22 mouse cellular contexts compared by ENCODE assay signal in genomic region chr12:71512915-71513612, GRCm38 (mm10).
DNase-seq lines count a peak whose midpoint lies in the region; ATAC-seq and TF ChIP-seq lines count a peak whose summit lies in the region.
"Had no signal": no experiment of that assay in that cellular context is flagged by ENCODE, and none has a peak within 500 bp of the region (broad histone marks: within the 10 kb centered on the region; RNA-seq: fewer than 3 reads in every experiment).

No protein-coding gene starts in this region.

- ATAC-seq in hindbrain, embryonic 13.5 days (ENCODE audit: low FRiP score) = no peak
- ATAC-seq in hindbrain, postnatal 0 days = no peak
- ATAC-seq in forebrain, postnatal 0 days = peak; percentile 56; the same call in 1 of the 2 replicates
- ATAC-seq: inflammation-experienced regulatory T-cells, adult 6 months had no signal

- H3K27me3 ChIP-seq in hindbrain, embryonic 13.5 days = no peaks in the 10 kb centered on the region
- H3K27me3 ChIP-seq in hindbrain, postnatal 0 days (ENCODE audit: insufficient read depth, low read length) = no peaks in the 10 kb centered on the region
- H3K27me3 ChIP-seq in forebrain, postnatal 0 days (ENCODE audit: insufficient read depth, low read length) = no peaks in the 10 kb centered on the region
- H3K27me3 ChIP-seq: heart, embryonic 15.5 days; limb, embryonic 15.5 days had no signal

- H3K4me1 ChIP-seq in hindbrain, embryonic 13.5 days (replicated peaks) = peaks cover 4% of the 10 kb centered on the region; the same call in 1 of the 2 replicates
- H3K4me1 ChIP-seq in hindbrain, postnatal 0 days (ENCODE audit: insufficient read depth, low read length) = 0 out of 2 replicates have a peak, but pooled peaks cover 5% of the 10 kb centered on the region
- no peaks in the 10 kb centered on the region for H3K4me1 ChIP-seq in forebrain, postnatal 0 days (ENCODE audit: insufficient read depth)
- H3K4me1 ChIP-seq: heart, embryonic 15.5 days had no signal

- no peaks in the 10 kb centered on the region for H3K36me3 ChIP-seq in hindbrain, embryonic 13.5 days
- H3K36me3 ChIP-seq in hindbrain, postnatal 0 days (ENCODE audit: insufficient read depth, low read length) = no peaks in the 10 kb centered on the region
- no peaks in the 10 kb centered on the region for H3K36me3 ChIP-seq in forebrain, postnatal 0 days (ENCODE audit: insufficient read depth)
- H3K36me3 ChIP-seq: heart, embryonic 15.5 days; limb, embryonic 15.5 days had no signal

- H3K27ac ChIP-seq in hindbrain, embryonic 13.5 days = peak overlapping the region; percentile 58; the same call in 1 of the 2 replicates
- H3K27ac ChIP-seq in hindbrain, postnatal 0 days = no peak overlapping the region
- no peak overlapping the region for H3K27ac ChIP-seq in forebrain, postnatal 0 days (ENCODE audit: low read depth, low read length)
- H3K27ac ChIP-seq: gastrocnemius, adult 2 months; heart, embryonic 15.5 days; limb, embryonic 15.5 days; liver, embryonic 14.5 days; stomach, postnatal 0 days had no signal

- peak; percentile 18 for DNase-seq in cerebellum, adult 11-12 months
- DNase-seq in cerebellum, postnatal 4 days (ENCODE audit: low spot score in 2 of 2) = no peak
- DNase-seq in hindbrain, postnatal 0 days (ENCODE audit: low spot score) = no peak
- DNase-seq in brain, adult 2 months (ENCODE audit: low read depth, low spot score) = peak; percentile 56
- no peak for DNase-seq in forebrain, postnatal 0 days
- DNase-seq in ovary, postnatal 14 days (ENCODE audit: low spot score) = no peak
- DNase-seq: adrenal gland, postnatal 14 days; gastrocnemius, adult 2 months; heart, postnatal 36 days; kidney, adult 2 months; kidney, postnatal 10 days; left cerebral cortex, postnatal 4 days; lung, embryonic 14.5 days; right cerebral cortex, postnatal 14 days; thymus, adult 2 months; thymus, postnatal 4 days had no signal

- H3K9me3 ChIP-seq in hindbrain, embryonic 13.5 days = no peaks in the 10 kb centered on the region
- H3K9me3 ChIP-seq in hindbrain, postnatal 0 days (ENCODE audit: low read length) = no peaks in the 10 kb centered on the region
- H3K9me3 ChIP-seq in forebrain, postnatal 0 days (ENCODE audit: low read length) = no peaks in the 10 kb centered on the region
- H3K9me3 ChIP-seq: heart, embryonic 15.5 days; limb, embryonic 15.5 days had no signal

- H3K4me2 ChIP-seq in hindbrain, embryonic 13.5 days = no peak overlapping the region
- H3K4me2 ChIP-seq in hindbrain, postnatal 0 days (ENCODE audit: low read depth, low read length) = no peak overlapping the region
- no peak overlapping the region for H3K4me2 ChIP-seq in forebrain, postnatal 0 days (ENCODE audit: low read depth)
- H3K4me2 ChIP-seq: heart, embryonic 15.5 days; limb, embryonic 15.5 days; lung, embryonic 14.5 days had no signal

- H3K9ac ChIP-seq in hindbrain, embryonic 13.5 days = no peak overlapping the region
- H3K9ac ChIP-seq in hindbrain, postnatal 0 days (replicated peaks; ENCODE audit: low read length) = no peak overlapping the region
- no peak overlapping the region for H3K9ac ChIP-seq in forebrain, postnatal 0 days
- H3K9ac ChIP-seq: heart, embryonic 15.5 days; limb, embryonic 15.5 days; liver, embryonic 14.5 days; lung, embryonic 14.5 days had no signal

- no peak overlapping the region for H3K4me3 ChIP-seq in hindbrain, embryonic 13.5 days
- H3K4me3 ChIP-seq in hindbrain, postnatal 0 days (ENCODE audit: low read length) = no peak overlapping the region
- no peak overlapping the region for H3K4me3 ChIP-seq in forebrain, postnatal 0 days (ENCODE audit: low read depth, low read length)
- H3K4me3 ChIP-seq: gastrocnemius, adult 2 months; heart, embryonic 15.5 days; limb, embryonic 15.5 days had no signal

- 61% methylated on average over 7 of the region's 7 CpGs for WGBS in hindbrain, embryonic 13.5 days
- 54% methylated on average over 7 of the region's 7 CpGs for WGBS in hindbrain, postnatal 0 days
- 33% methylated on average over 7 of the region's 7 CpGs for WGBS in forebrain, postnatal 0 days

- no peak for TF ChIP-seq CTCF in hindbrain, postnatal 0 days (IDR thresholded peaks at IDR 0.05; ENCODE audit: low read depth)
- no peak for TF ChIP-seq CTCF in forebrain, postnatal 0 days (IDR thresholded peaks at IDR 0.05; ENCODE audit: low read depth)

Comparison
In these comparisons a context has a peak if more than half of its experiments do, and no peak if none do; other contexts are left out.
1. DNase-seq: peak in cerebellum, adult 11-12 months (single experiment) and brain, adult 2 months (single experiment); none in cerebellum, postnatal 4 days (0 of 2), hindbrain, postnatal 0 days (single experiment), forebrain, postnatal 0 days (single experiment) and ovary, postnatal 14 days (single experiment).